Mouse (Mus musculus) midbrain, embryonic 10.5 days (tissue): Measurements from ENCODE around the gene Dnajc25. TPM values are rescaled to one million over a fixed set of nuclear protein-coding genes. Genes with fewer than 3 reads are reported as not detected.

ENCODE experiments used
- DNase-seq: peaks from one replicate; pipeline ENCODE4 v3.0.0-alpha.2; 2017; ENCODE audit warnings: low spot score
- H3K27ac ChIP-seq: fragments of 300-500 bp; sonication (generic); replicated peaks from 2 replicates; pipeline ENCODE4 v1.5.1; 2016; ENCODE audit warnings: mild to moderate bottlenecking
- H3K27me3 ChIP-seq: fragments of 300-500 bp; sonication (generic); 2 replicates; pipeline ENCODE4 v1.6.1; 2016; ENCODE audit warnings: low read depth, mild to moderate bottlenecking; ENCODE audit not compliant: poor library complexity, severe bottlenecking
- H3K36me3 ChIP-seq: fragments of 300-500 bp; sonication (generic); 2 replicates; pipeline ENCODE4 v1.6.1; 2016; ENCODE audit warnings: mild to moderate bottlenecking, moderate library complexity
- H3K4me1 ChIP-seq: fragments of 300-500 bp; sonication (generic); 2 replicates; pipeline ENCODE4 v1.6.1; 2016
- H3K4me3 ChIP-seq: fragments of 300-500 bp; sonication (generic); 2 replicates; pipeline ENCODE4 v1.5.1; 2016; ENCODE audit warnings: mild to moderate bottlenecking, moderate library complexity
- H3K9me3 ChIP-seq: fragments of 300-500 bp; sonication (generic); replicated peaks from 2 replicates; pipeline ENCODE4 v1.6.1; 2016; ENCODE audit warnings: mild to moderate bottlenecking
- WGBS: fragments of 180-500 bp; shearing (Covaris S2); methylation state at CpG from one replicate; pipeline ENCODE4 v1.1.7; 2016; 5-methylcytosine and 5-hydroxymethylcytosine counted together
- polyA plus RNA-seq: library from polyadenylated mRNA; unstranded; fragments of >200 nt; fragmentation: Nextera tagmentation; extraction: Ambion mirVana; gene quantifications from 2 replicates; pipeline ENCODE4 v1.2.1, GENCODE M21; 2016

The Dnajc25 gene
- polyA plus RNA-seq, 1 experiment from 2014 or later, result 5.9 TPM

DNA sequence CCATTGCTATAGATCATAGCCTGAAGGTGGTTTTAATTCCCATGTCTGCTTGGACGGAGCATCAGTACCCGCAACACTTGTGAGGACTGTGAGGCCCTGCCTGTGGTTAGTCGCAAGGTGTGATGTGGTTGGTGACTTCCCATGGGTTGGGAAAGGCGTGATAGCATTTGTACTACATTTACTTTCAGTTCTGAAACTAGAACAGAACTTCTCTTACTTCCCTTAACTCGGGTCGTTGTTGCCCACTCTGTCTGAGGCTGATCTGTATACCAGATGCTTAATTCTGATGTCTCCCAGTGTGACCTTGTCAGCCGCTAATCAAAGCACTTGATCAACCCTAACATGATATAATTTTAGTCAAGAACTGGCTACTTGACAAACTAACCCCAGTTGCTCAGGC, 14.3 kb downstream of the Dnajc25 start:
- Histone ChIP-seq H3K36me3 (no peaks in the 10 kb centered on the region), H3K4me3 (no peak overlapping the region), H3K4me1 (peaks cover 17% of the 10 kb centered on the region), H3K27ac (no peak overlapping the region), H3K9me3 (no peaks in the 10 kb centered on the region), H3K27me3 (peaks cover 42% of the 10 kb centered on the region)
- DNase-seq, result no peak
- WGBS, result 92% methylated on average over 7 of the region's 7 CpGs

DNA sequence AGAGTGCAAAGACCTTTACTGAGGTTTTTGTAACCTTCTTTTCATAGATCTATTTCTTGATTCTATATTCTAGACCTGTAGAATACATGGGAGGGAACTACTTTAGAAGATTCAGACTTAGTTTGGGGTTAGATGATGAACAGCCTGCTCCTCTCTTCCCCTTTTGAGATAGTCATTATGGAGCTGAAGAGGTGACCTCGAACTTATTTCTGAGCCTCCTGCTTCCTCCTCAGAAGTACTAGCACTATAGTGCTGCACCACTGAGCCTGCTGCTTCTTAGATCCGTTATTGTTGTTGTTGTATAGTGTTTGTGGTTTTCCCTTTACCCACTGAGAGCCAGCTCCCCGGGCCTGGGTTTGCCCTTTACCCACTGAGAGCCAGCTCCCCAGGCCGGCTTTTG, 14.8 kb downstream of the Dnajc25 start:
- 67% methylated on average over 4 of the region's 4 CpGs for WGBS
- Histone ChIP-seq H3K4me3 (no peak overlapping the region), H3K36me3 (no peaks in the 10 kb centered on the region), H3K4me1 (peaks cover 12% of the 10 kb centered on the region), H3K27me3 (peaks cover 37% of the 10 kb centered on the region), H3K27ac (no peak overlapping the region), H3K9me3 (no peaks in the 10 kb centered on the region)
- DNase-seq, result no peak

DNA sequence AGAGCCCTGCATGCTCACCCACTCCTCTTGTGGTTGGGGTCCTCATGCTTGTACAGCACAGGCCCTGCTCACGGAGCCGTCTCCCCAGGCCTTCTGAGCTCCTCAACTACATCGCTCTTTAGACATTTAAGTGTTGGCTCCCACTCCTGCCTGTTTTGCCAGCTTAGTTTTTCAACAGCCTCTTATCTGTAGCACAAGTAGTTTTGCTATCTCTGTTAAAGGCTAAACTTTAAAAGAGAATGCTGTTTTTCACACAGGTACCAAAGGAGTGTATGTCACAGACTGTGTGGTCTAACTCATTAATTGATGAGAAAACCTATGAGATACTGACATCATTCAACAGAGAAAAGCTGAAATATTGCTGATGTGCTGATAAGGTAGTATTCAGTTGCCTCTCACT, 16.6 kb downstream of the Dnajc25 start:
- 88% methylated on average over 3 of the region's 3 CpGs for WGBS
- H3K27me3 ChIP-seq, result peaks cover 24% of the 10 kb centered on the region; the same call in 1 of the 2 replicates
- H3K4me3 ChIP-seq, result no peak overlapping the region
- no peak overlapping the region for H3K27ac ChIP-seq
- no peak for DNase-seq
- peaks cover 4% of the 10 kb centered on the region for H3K4me1 ChIP-seq
- no peaks in the 10 kb centered on the region for H3K36me3 ChIP-seq
- no peaks in the 10 kb centered on the region for H3K9me3 ChIP-seq

GRCm38 (mm10) chr4:59015181-59015580, 20.3 kb downstream of the Dnajc25 start:
- H3K4me3 ChIP-seq, result no peak overlapping the region
- H3K27ac ChIP-seq, result no peak overlapping the region
- no peaks in the 10 kb centered on the region for H3K4me1 ChIP-seq
- H3K9me3 ChIP-seq, result no peaks in the 10 kb centered on the region
- H3K36me3 ChIP-seq, result peaks cover 20% of the 10 kb centered on the region
- H3K27me3 ChIP-seq, result 0 out of 2 replicates have a peak, but pooled peaks cover 1% of the 10 kb centered on the region
- DNase-seq, result no peak
- 92% methylated on average over 3 of the region's 3 CpGs for WGBS

GRCm38 (mm10) chr4:59016922-59017321, 22.1 kb downstream of the Dnajc25 start:
- WGBS, result 90% methylated on average over 2 of the region's 2 CpGs
- H3K36me3 ChIP-seq, result peaks cover 31% of the 10 kb centered on the region
- no peaks in the 10 kb centered on the region for H3K27me3 ChIP-seq
- H3K4me1 ChIP-seq, result no peaks in the 10 kb centered on the region
- no peaks in the 10 kb centered on the region for H3K9me3 ChIP-seq
- H3K4me3 ChIP-seq, result no peak overlapping the region
- no peak overlapping the region for H3K27ac ChIP-seq
- DNase-seq, result no peak

DNA sequence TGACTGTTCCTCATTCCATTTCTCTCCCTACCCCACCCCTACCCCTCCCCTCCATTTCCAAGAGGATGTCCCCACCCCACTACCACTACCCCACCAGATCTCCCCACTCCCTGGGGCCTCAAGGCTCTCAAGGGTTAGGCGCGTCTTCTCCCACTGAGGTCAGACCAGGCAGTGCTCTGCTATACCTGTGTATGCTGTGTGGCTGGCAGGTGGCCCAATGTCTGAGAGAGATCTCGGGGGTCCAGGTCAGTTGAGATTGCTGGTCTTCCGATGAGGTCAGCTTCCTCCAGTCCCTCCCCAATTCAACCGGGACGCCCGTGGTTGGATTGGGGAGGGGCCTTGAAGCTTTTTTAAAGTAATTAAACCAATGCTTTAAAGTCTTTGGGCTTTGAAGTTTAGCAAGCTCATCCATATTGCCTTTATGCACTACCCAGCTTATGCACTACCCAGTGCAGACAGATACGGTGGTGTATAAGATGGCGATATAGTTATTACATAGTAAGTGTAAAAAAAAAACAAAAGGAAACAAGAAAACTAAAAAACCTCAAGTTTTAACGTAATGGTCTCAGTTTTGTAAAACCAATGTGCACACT, 39.6 kb downstream of the Dnajc25 start:
- Histone ChIP-seq H3K27me3 (peaks cover 10% of the 10 kb centered on the region; the same call in 1 of the 2 replicates), H3K4me1 (peaks cover 13% of the 10 kb centered on the region; the same call in 1 of the 2 replicates), H3K9me3 (peaks cover 7% of the 10 kb centered on the region), H3K27ac (peak overlapping the region; percentile 89), H3K4me3 (peak overlapping the region; percentile 83), H3K36me3 (no peaks in the 10 kb centered on the region)
- DNase-seq, result no peak
- WGBS, result 80% methylated on average over 10 of the region's 10 CpGs

GRCm38 (mm10) chr4:59034918-59035785, 40.3 kb downstream of the Dnajc25 start, which contains the start of gene Gng10:
TSS of gene Gng10 (plus strand) at chr4:59035088.
- Histone ChIP-seq H3K27me3 (peaks cover 10% of the 10 kb centered on the region; the same call in 1 of the 2 replicates), H3K36me3 (no peaks in the 10 kb centered on the region), H3K4me3 (peak within 1 kb of the TSS; percentile 83), H3K27ac (peak within 1 kb of the TSS; percentile 89), H3K9me3 (peaks cover 7% of the 10 kb centered on the region), H3K4me1 (peaks cover 13% of the 10 kb centered on the region; the same call in 1 of the 2 replicates)
- peak; percentile 73 for DNase-seq
- 11% methylated on average over 76 of the region's 76 CpGs for WGBS

DNA sequence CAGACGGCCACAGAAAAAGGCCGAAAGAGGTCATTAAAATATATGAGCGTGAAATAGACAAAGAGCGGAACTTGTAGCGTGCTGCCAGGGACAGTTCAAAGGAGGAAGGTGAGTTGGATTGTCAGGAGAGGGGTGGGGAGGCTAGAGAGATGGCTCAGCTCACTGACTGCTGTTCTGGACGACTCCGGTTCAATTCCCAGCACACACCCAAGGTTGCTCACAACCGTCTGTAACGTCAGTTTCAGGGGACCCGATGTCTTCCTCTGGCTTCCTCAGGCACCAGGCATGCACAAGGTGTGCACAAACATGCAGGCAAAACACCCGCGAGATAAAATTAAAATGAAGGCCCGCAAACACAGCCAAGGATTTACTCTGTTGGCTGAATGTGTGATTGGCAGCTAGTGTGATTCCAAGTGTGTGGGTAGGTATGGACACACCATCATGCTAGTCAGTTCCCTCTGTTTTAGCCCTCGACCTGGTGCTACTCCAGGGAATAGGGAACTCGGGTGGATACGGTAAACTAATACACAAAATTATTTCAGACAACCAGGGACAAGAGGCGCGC, 41.0 kb downstream of the Dnajc25 start:
- peaks cover 10% of the 10 kb centered on the region; the same call in 1 of the 2 replicates for H3K27me3 ChIP-seq
- peaks cover 7% of the 10 kb centered on the region for H3K9me3 ChIP-seq
- H3K4me3 ChIP-seq, result peak overlapping the region; percentile 83
- DNase-seq, result no peak
- peaks cover 13% of the 10 kb centered on the region; the same call in 1 of the 2 replicates for H3K4me1 ChIP-seq
- H3K27ac ChIP-seq, result peak overlapping the region; percentile 89
- 59% methylated on average over 18 of the region's 18 CpGs for WGBS
- no peaks in the 10 kb centered on the region for H3K36me3 ChIP-seq

DNA sequence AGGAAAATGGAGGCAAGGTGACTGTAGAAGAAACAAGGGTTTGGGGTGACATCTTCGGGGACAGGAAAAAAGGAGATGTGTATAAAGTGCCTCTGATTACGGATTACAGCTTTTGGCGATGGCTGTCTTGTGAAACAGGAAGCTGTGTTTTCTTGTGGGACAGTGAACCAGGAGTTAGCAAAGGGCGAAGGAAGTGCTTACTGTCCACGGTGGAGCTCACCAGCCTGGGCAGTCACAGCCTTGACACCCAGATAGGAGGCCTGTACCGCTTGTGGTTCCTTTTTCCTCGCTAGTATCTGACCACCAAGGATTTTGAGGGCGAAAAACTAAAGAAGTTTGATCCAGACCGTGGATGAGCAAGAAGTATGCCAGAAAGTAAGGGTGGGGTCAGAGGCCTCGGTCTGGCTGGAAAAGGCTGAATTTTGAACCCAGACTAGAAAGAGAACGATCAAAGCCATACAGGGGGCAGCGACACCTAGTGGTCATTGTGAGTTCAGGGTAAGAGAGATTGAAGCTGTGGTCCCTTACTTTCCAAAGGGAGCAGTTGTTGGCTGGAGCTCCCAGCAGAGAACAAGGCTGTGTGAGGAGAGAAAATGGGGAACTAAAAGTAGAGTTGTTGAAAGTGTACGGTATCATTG, 41.7 kb downstream of the Dnajc25 start:
- peaks cover 10% of the 10 kb centered on the region; the same call in 1 of the 2 replicates for H3K27me3 ChIP-seq
- H3K36me3 ChIP-seq, result no peaks in the 10 kb centered on the region
- H3K27ac ChIP-seq, result no peak overlapping the region
- no peak overlapping the region for H3K4me3 ChIP-seq
- 48% methylated on average over 13 of the region's 13 CpGs for WGBS
- peak; percentile 79 for DNase-seq
- peaks cover 7% of the 10 kb centered on the region for H3K9me3 ChIP-seq
- H3K4me1 ChIP-seq, result peaks cover 13% of the 10 kb centered on the region; the same call in 1 of the 2 replicates

DNA sequence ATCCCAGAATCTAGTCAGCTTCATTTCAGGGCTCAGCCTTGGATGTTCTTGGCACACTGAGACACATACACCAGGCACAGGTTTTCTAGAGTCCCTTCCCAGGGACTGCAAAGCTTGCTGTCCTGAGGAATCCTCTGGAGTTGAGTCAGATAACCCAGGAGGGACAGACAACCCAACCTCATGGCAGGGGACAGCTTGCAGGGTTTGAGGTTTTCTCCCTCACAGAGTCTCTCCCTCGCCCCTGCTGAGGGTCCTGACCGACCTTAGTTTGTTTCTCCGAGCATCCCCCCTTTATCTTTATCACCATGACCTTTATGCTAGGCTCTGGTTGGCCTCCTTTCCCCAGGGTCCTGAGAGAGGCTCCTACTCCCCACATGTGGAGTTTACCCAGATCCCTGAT, 42.7 kb downstream of the Dnajc25 start:
- no peak for DNase-seq
- peaks cover 10% of the 10 kb centered on the region; the same call in 1 of the 2 replicates for H3K27me3 ChIP-seq
- no peak overlapping the region for H3K27ac ChIP-seq
- no peak overlapping the region for H3K4me3 ChIP-seq
- H3K4me1 ChIP-seq, result peaks cover 13% of the 10 kb centered on the region; the same call in 1 of the 2 replicates
- H3K36me3 ChIP-seq, result no peaks in the 10 kb centered on the region
- peaks cover 7% of the 10 kb centered on the region for H3K9me3 ChIP-seq
- WGBS, result 88% methylated on average over 3 of the region's 3 CpGs

GRCm38 (mm10) chr4:59040397-59041287, 45.8 kb downstream of the Dnajc25 start:
- Histone ChIP-seq H3K4me1 (peaks cover 9% of the 10 kb centered on the region; the same call in 1 of the 2 replicates), H3K36me3 (no peaks in the 10 kb centered on the region), H3K4me3 (no peak overlapping the region), H3K27ac (no peak overlapping the region), H3K27me3 (0 out of 2 replicates have a peak, but pooled peaks cover 8% of the 10 kb centered on the region), H3K9me3 (no peaks in the 10 kb centered on the region)
- DNase-seq, result no peak
- 91% methylated on average over 11 of the region's 11 CpGs for WGBS
